Mouse (Mus musculus): ENCODE measurements at regions not wholly inside any gene's neighbourhood (a gene's known extent, or its start where the extent isn't known, plus 50 kb on each side); places are given as distances from the start of the nearest gene placed in this dataset.

DNA sequence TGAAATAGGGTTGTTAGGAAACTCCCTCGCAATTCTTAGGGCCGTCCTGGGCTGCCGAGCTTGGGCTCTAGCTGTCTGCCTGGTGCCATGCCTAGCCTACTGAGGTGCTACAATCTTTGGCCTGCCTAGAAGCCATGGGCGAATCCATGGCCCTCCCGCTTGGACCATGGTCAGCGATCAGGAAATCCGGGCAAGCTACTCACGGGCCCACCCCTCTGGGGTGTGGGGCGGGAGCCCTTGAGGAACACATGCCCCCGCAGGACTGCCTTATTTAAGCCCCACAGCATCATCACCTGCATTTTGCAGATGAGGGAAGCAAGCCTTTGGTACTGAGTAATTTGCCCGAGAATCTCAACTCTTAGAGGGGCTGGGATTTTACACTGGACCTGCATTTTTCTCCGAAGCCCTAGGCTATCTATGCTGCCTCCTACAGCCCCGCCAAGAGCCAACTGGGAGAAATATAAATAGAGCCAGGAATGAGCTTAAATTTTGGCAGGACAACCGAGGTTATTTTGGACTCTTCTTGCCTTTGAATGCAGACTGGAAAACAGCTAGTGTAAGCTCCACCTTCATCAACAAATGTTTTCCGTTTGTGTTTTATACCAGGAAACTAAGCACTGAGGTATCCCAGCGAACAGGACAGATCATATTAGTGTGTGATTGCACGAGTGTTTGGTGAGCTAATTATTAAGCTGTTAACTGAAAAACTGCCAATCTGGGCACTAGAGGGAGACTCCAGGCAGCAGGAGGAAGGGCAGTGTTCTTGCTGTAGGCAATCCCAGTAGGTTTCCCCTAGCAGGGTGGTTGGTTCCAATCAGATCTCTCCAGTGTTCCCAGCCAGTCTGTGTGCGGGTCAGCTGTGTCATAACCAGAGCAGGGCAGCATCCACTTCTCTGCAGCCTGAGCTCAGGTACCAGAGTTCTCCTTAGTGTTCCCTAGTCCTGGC is 183.6 kb upstream of the Foxn2 start:
- peak; percentile 51 for DNase-seq (ENCODE audit: low spot score)

GRCm38 (mm10) chr17:88258361-88258796 is 182.1 kb upstream of the Foxn2 start:
- DNase-seq (ENCODE audit: low spot score): no peak

- no peak for DNase-seq (ENCODE audit: low spot score)
Measured at GRCm38 (mm10) chr17:88260176-88260575, 180.3 kb upstream of the Foxn2 start.

- DNase-seq (ENCODE audit: low spot score): no peak
Measured at GRCm38 (mm10) chr17:88260826-88261225, 179.7 kb upstream of the Foxn2 start.

- DNase-seq (ENCODE audit: low spot score): no peak
Measured at GRCm38 (mm10) chr17:88261556-88261955, 179.0 kb upstream of the Foxn2 start.

DNA sequence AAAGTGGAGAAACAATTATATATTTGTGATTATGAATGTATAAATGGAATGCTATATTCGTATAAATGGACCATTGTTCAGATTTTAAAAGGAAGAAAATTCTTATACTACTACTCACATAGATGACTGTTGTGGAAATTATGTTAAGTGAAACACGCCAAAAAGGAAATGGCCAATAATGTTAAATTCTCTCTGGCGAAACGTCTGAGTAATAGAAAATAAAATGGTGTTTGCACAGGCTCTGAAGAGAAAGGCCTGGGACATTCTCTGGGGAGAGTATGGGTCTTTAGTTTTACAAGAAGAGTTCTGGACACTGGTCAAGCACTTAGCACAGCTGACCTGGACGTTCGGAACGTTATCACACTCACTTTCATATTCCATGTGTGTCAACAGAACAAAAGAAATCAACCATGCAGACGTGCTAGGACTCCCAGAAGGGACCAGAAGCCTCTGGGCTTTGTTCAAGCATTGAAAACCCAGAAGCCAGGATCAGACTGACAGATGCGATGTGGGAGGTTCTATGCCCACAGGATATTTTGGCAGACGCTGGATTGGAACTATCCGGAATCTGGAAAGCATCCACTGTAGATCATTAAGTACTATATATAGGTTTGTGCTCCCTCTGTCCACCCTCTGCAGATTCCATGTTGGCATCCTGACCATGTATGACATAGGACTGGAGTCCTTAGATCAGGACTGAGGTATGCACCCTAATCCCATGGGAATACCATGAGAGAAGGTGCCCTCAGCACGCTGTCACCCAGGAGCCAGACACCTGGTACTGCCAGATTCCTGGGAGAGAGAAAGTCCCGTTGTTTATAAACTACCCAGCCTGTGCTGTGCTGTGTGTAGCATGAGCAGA is 178.0 kb upstream of the Foxn2 start:
- DNase-seq (ENCODE audit: low spot score): peak; percentile 42

GRCm38 (mm10) chr17:88265291-88265690 is 175.2 kb upstream of the Foxn2 start:
- DNase-seq (ENCODE audit: low spot score): no peak

DNA sequence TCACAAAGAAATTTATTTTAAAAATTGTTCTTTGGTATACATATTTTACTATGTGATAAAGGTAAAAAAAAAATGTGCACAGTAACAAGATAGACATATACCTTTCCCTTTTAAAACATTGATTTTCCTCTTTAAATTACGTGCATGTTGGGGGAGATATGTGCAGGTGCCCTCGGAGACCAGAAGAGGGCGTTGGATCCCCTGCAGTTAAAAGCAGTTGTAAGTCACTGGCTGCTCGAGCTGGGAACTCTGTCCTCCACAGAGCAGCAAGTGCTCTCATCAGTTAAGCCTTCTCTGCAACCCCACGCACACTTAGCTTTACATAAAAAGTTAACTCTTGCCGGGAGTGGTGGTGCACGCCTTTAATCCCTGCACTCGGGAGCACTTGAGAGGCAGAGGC is 172.3 kb upstream of the Foxn2 start:
- DNase-seq (ENCODE audit: low spot score): no peak

DNA sequence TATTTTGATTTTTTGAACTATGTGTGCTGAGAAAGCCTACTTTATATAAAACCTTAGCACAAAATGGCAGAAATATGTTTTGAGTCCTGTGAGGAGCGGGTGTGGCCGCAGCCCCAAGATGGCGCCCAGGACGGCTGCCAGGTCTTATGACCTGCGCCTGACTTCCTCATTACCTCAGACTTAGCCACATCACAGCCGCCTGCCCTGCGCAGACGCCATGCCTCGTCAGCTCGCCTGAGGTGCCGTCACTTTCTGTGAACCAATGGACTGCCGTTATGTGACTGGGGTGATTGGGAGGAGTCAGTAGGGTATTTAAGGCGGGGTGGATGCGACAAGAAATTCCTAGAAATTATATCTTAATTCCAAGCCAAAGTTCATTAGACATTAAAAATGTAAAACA is 171.7 kb upstream of the Foxn2 start:
- DNase-seq (ENCODE audit: low spot score): no peak

- no peak for DNase-seq (ENCODE audit: low spot score)
Measured at GRCm38 (mm10) chr17:88270896-88271295, 169.6 kb upstream of the Foxn2 start.

- no peak for DNase-seq (ENCODE audit: low spot score)
Measured at GRCm38 (mm10) chr17:88272161-88272560, 168.3 kb upstream of the Foxn2 start.

GRCm38 (mm10) chr17:88273520-88273919 is 167.0 kb upstream of the Foxn2 start:
- no peak for DNase-seq (ENCODE audit: low spot score)

DNA sequence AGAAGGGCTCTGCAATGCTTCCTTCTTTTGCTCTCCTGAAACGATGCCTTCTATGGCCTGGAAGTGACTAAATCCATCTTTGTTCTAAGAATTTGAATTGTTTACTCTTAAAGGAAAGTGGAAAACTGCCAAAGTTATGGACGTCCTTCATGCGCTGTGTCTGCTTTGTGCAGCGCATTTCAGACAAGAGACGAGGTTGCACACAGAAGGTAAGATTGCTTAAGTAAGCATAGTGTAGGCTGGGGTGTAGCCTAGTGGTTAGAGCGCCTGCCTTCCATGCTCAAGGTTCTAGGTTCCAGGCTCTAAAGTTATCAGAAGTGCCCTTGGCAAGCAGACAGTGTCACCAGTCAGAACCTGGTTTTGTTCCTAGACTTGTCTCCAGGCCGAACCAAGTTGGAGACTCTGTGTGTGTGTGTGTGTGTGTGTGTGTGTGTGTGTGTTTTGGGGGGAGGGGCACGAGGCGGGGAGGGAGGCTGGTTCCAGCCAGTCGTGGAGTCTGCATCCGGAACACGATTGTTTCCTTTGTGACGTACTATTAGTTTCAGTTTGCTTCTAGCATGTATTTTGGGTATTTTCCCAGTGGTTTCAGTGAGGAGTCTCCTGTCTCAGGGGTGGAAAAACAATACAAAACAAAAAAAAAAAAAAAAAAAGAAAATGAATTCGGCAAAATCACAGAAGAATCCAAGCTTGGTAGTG is 166.4 kb upstream of the Foxn2 start:
- DNase-seq (ENCODE audit: low spot score): no peak

- no peak for DNase-seq (ENCODE audit: low spot score)
Measured at GRCm38 (mm10) chr17:88274720-88275433, 165.6 kb upstream of the Foxn2 start.

- DNase-seq (ENCODE audit: low spot score): no peak
Measured at GRCm38 (mm10) chr17:88279656-88280055, 160.9 kb upstream of the Foxn2 start.

DNA sequence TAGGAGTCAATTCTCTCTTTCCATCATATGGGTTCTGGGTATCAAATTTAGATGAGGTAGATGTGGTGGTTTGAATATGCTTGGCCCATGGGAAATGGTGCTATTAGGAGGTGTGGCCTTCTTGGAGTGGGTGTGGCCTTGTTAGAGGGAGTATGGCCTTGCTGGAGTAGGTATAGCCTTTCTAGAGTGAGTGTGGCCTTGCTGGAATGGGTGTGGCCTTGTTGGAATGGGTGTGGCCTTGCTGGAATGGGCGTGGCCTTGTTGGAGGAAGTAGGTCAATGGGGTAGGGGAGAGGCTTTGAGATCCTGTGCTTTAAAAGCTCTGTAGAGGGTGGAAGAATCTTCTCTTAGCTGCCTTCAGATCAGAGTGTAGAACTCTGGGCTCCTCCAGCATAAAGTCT is 157.8 kb upstream of the Foxn2 start:
- no peak for DNase-seq (ENCODE audit: low spot score)

GRCm38 (mm10) chr17:88284477-88284876 is 156.0 kb upstream of the Foxn2 start:
- DNase-seq (ENCODE audit: low spot score): no peak

GRCm38 (mm10) chr17:88287861-88288260 is 152.7 kb upstream of the Foxn2 start:
- no peak for DNase-seq (ENCODE audit: low spot score)

DNA sequence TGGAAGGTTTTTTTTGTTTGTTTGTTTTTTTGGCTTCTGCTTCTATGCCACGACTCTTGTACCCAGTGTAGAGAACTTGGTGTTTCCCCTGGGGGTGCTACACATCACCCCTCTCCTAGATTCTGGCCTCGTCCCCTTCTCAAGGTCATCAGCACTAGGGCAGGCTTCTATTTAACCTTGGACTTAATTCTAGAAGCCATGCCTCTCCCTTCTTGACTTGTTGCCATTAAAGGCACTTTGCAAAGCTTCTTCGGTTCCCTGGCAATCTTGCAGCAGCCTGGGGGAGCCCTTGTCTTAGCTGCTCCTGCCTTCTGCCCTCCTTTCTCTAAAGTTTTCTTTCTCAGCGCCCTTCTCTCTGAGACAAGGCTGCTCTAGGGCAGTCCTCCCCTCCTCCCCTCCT is 143.0 kb upstream of the Foxn2 start:
- no peak for DNase-seq (ENCODE audit: low spot score)

GRCm38 (mm10) chr17:88303991-88304390 is 136.5 kb upstream of the Foxn2 start:
- no peak for DNase-seq (ENCODE audit: low spot score)

GRCm38 (mm10) chr17:88305165-88305564 is 135.3 kb upstream of the Foxn2 start:
- no peak for DNase-seq (ENCODE audit: low spot score)

DNA sequence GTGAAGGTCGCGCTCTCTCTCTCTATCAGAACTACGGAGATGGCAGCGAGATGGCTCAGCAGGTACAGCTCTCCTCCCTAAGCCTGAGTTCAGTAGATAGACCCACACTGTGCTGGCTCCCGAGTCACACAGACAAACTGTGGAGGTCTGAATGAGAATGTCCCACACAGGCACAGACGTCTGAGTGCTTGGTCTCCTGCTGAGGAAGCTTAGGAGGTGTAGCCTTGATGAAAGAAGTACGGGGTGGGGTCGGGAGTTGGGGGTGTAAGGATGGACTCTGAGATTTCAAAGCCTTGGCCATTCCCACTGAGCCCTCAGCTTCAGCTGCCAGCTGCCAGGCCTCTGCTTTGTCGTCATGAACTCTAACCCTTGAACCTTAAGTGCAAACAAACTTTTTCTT is 134.2 kb upstream of the Foxn2 start:
- no peak for DNase-seq (ENCODE audit: low spot score)
